Mouse (Mus musculus) kidney, postnatal 0 days (tissue): ENCODE results near the gene Mad1l1. TPM values are rescaled to one million over a fixed set of nuclear protein-coding genes. Genes with fewer than 3 reads are reported as not detected.

Experiments
- ATAC-seq: fragments of 200-750 bp; cut with Nextera tagmentation; replicated peaks from 2 replicates; pipeline ENCODE4 v1.8.0; 2017; ENCODE audit warnings: low read depth, moderate number of reproducible peaks, moderate TSS enrichment, moderate library complexity; ENCODE audit not compliant: low FRiP score
- DNase-seq: peaks from one replicate; pipeline ENCODE4 v3.0.0-alpha.2; 2016; ENCODE audit warnings: low spot score
- H3K27ac ChIP-seq: fragments of 300-500 bp; sonication (generic); 2 replicates; pipeline ENCODE4 v1.5.1; 2014; ENCODE audit warnings: mild to moderate bottlenecking
- H3K27me3 ChIP-seq: fragments of 300-500 bp; sonication (generic); 2 replicates; pipeline ENCODE4 v1.6.1; 2014; ENCODE audit warnings: low read length, mixed read lengths; ENCODE audit not compliant: insufficient read depth
- H3K36me3 ChIP-seq: fragments of 300-500 bp; sonication (generic); 2 replicates; pipeline ENCODE4 v1.6.1; 2014; ENCODE audit warnings: low read length, mixed read lengths; ENCODE audit not compliant: insufficient read depth
- H3K4me1 ChIP-seq: fragments of 300-500 bp; sonication (generic); replicated peaks from 2 replicates; pipeline ENCODE4 v1.6.1; 2014; ENCODE audit warnings: antibody characterized with exemption, low read length, mixed read lengths; ENCODE audit not compliant: insufficient read depth
- H3K4me2 ChIP-seq: fragments of 300-500 bp; sonication (generic); 2 replicates; pipeline ENCODE4 v1.6.1; 2014; ENCODE audit warnings: mild to moderate bottlenecking, low read length, moderate library complexity, mixed read lengths
- H3K4me3 ChIP-seq: fragments of 300-500 bp; sonication (generic); replicated peaks from 2 replicates; pipeline ENCODE4 v1.5.1; 2014; ENCODE audit warnings: low read depth, low read length
- H3K9ac ChIP-seq: fragments of 300-500 bp; sonication (generic); 2 replicates; pipeline ENCODE4 v1.6.1; 2014; ENCODE audit warnings: low read depth, low read length
- H3K9me3 ChIP-seq: fragments of 300-500 bp; sonication (generic); replicated peaks from 2 replicates; pipeline ENCODE4 v1.6.1; 2016; ENCODE audit warnings: low read length, inconsistent platforms, mixed read lengths
- CTCF ChIP-seq: IDR thresholded peaks from 2 replicates; pipeline ENCODE4 v1.5.1; 2016; ENCODE audit warnings: antibody characterized with exemption, low read depth, mild to moderate bottlenecking, moderate library complexity
- WGBS: fragments of 180-500 bp; shearing (Covaris S2); extraction: QIAGEN DNeasy Blood & Tissue Kit; methylation state at CpG from one replicate; pipeline ENCODE4 v1.1.7; 2014; 5-methylcytosine and 5-hydroxymethylcytosine counted together
- polyA plus RNA-seq: library from polyadenylated mRNA; unstranded; fragments of >200 nt; fragmentation: Nextera tagmentation; extraction: Ambion mirVana; gene quantifications from 2 replicates; pipeline ENCODE4 v1.2.1, GENCODE M21; 2015

Mad1l1 gene
- polyA plus RNA-seq, 1 experiment from 2014 or later: 25.8 TPM

DNA sequence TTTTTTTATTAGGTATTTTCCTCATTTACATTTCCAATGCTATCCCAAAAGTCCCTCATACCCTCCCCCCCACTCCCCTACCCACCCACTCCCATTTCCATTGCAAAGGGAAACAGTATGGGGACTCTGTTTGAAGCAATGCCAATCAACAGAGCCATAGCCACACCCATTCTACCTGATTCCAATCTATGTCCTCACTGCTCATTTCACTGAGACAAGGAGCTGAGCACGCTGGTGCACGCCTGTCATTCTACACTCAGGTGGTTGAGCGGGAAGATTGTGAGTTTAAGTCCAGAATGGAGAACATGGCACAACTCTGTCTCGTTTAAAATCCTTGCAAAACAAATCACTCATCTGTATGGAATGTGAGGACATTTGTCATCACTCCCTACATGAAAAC lies 11.2 kb upstream of the Mad1l1 start:
- Histone ChIP-seq H3K9ac (no peak overlapping the region), H3K27ac (0 out of 2 replicates have a peak overlapping the region, but pooled peaks have one; percentile 88), H3K36me3 (peaks cover 12% of the 10 kb centered on the region; the same call in 1 of the 2 replicates), H3K27me3 (no peaks in the 10 kb centered on the region), H3K4me1 (peaks cover 6% of the 10 kb centered on the region), H3K4me3 (no peak overlapping the region), H3K4me2 (peak overlapping the region; percentile 90), H3K9me3 (no peaks in the 10 kb centered on the region)
- DNase-seq (no peak), ATAC-seq (no peak)
- WGBS: 52% methylated on average over 4 of the region's 4 CpGs
- TF ChIP-seq CTCF: no peak

DNA sequence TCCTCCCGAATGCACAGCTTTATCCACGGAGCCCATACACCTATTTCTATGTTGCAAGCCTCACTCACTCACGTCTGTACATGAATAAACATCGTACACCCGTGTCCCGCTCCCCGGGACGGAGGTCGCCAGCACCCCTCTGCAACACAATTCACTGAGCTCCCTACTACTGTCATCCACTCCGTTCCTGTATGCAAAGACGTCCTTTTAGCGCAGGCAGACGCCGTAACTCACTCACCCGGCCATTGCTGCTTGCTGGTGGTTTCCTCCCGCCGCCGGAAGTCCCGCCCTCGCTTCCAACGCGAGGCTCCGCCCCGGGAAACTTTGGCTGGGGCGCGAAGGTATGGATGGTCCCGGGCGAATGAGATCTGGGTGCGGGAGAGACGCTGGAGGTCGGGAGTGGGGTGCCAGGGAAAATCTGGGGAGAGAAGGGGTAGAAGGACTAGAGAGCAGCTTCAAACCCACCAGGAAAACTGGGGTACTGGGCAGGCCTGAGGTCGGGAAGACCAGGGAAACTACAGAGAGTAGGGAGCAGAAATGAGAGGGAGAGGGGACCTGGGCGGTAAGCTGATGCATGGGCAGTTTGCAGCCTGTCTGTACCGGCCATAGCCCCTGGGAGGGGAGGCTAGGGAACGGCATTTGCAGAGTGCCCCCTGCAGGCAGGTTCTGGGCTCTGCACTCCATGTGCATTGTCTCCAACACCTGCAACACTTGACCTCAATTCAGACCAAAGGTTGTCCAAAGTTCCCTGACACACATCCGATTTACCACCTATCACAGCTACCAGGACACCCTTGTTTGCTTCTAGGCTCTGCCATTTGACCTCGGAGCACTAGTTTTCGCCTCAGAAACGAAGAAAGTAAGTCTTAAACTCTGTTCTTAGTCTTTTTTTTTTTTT lies 10.5 kb upstream of the Mad1l1 start, which contains the start of gene Mrm2:
Mrm2 (minus strand) TSS at position 284 of the 898 bp plus-strand sequence.
- no peaks in the 10 kb centered on the region for H3K27me3 ChIP-seq
- peaks cover 11% of the 10 kb centered on the region; the same call in 1 of the 2 replicates for H3K36me3 ChIP-seq
- H3K4me2 ChIP-seq: peak within 1 kb of the TSS; percentile 90
- peak within 1 kb of the TSS; percentile 76 for H3K4me3 ChIP-seq
- 1% methylated on average over 38 of the region's 39 CpGs for WGBS
- peak within 1 kb of the TSS; percentile 88 for H3K27ac ChIP-seq
- H3K9me3 ChIP-seq: no peaks in the 10 kb centered on the region
- peaks cover 6% of the 10 kb centered on the region for H3K4me1 ChIP-seq
- peak; percentile 89 for DNase-seq
- peak; percentile 84 for ATAC-seq
- peak within 1 kb of the TSS; percentile 64 for H3K9ac ChIP-seq
- TF ChIP-seq CTCF: peak; percentile 90

DNA sequence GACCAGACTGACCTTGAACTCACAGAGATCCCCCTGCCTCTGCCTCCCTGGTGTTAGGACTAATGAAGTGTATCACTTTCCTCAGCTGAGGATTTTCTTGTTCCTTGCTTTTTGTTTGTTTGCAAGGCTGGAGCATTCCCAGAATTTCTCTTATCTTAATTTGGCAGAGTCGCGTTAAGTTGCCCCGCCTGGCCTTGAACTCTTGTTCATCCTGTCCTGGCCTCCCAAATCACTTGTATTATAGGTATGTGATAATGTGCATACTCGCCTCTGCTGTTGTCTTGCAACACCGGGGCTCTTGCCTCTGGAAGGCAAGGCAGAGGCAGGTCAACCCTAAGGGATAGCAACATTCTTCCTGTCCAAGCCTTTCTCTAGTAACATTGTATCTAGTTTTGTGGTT lies 2.7 kb upstream of the Mad1l1 start:
- Histone ChIP-seq H3K9me3 (no peaks in the 10 kb centered on the region), H3K27ac (no peak overlapping the region), H3K4me1 (no peaks in the 10 kb centered on the region; the same call in 1 of the 2 replicates), H3K4me3 (no peak overlapping the region), H3K9ac (no peak overlapping the region), H3K36me3 (peaks cover 11% of the 10 kb centered on the region; the same call in 1 of the 2 replicates), H3K27me3 (no peaks in the 10 kb centered on the region), H3K4me2 (no peak overlapping the region)
- DNase-seq (no peak), ATAC-seq (no peak)
- WGBS: 93% methylated on average over 5 of the region's 5 CpGs
- no peak for TF ChIP-seq CTCF

DNA sequence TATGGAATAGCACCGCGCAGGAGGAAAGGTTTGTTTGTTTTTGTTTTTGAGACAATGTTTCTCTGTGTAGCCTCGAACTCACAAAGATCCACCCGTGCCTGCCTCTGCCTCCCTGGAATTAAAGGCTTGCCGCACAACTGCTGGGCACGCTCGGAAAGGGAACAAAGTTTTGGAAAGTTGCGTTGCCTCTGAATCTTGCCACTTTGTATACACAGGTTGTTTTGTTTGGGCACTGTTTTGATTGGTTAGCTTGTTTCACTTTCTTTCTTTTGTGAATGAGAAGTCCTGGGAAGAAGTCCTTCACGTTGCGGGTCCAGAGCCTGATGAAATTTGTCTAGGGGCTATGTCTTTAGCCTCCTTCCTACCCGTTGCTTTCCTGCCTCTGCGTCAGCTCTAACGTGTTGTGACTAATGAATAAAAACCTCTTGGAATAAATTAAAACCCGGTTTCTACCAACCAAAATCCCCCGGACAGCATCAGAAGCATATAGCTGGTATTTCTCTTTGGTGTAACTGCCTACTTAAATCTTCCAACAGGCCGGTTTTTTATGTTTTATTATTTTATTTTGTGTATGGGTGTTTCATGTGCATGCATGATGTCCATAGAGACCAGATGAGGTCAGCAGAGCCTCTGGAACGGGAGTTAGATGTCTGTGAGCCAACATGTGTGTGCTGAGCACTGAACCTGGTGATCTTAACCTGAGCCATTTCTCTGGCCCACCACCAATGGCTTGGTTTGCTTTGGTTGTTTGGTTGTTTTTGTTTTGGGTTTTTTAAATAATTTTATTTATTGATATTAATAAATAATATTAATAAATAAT lies 614 bp upstream of the Mad1l1 start:
- TF ChIP-seq CTCF: peak; percentile 34; the same call in 1 of the 2 replicates
- no peaks in the 10 kb centered on the region; the same call in 1 of the 2 replicates for H3K4me1 ChIP-seq
- H3K27ac ChIP-seq: peak overlapping the region; percentile 82
- no peaks in the 10 kb centered on the region for H3K36me3 ChIP-seq
- under 1% methylated on average over 17 of the region's 17 CpGs for WGBS
- H3K9me3 ChIP-seq: no peaks in the 10 kb centered on the region
- peak; percentile 59 for DNase-seq
- H3K9ac ChIP-seq: peak overlapping the region; percentile 96
- H3K27me3 ChIP-seq: no peaks in the 10 kb centered on the region
- peak overlapping the region; percentile 84 for H3K4me3 ChIP-seq
- H3K4me2 ChIP-seq: peak overlapping the region; percentile 93
- no peak; the same call in 1 of the 2 replicates for ATAC-seq

- no peak overlapping the region for H3K4me3 ChIP-seq
- H3K4me2 ChIP-seq: no peak overlapping the region
- 78% methylated on average over 3 of the region's 3 CpGs for WGBS
- no peaks in the 10 kb centered on the region for H3K9me3 ChIP-seq
- no peak overlapping the region for H3K9ac ChIP-seq
- no peak for DNase-seq
- no peak overlapping the region for H3K27ac ChIP-seq
- ATAC-seq: no peak
- no peaks in the 10 kb centered on the region; the same call in 1 of the 2 replicates for H3K4me1 ChIP-seq
- peaks cover 11% of the 10 kb centered on the region; the same call in 1 of the 2 replicates for H3K36me3 ChIP-seq
- no peaks in the 10 kb centered on the region for H3K27me3 ChIP-seq
- no peak for TF ChIP-seq CTCF
These were observed 4.6 kb downstream of the Mad1l1 start for GRCm38 (mm10) chr5:140316716-140317115.

GRCm38 (mm10) chr5:140307602-140308001 lies 13.8 kb downstream of the Mad1l1 start:
- DNase-seq (no peak), ATAC-seq (no peak)
- no peaks in the 10 kb centered on the region for H3K27me3 ChIP-seq
- no peak overlapping the region for H3K4me2 ChIP-seq
- no peaks in the 10 kb centered on the region for H3K9me3 ChIP-seq
- no peaks in the 10 kb centered on the region for H3K4me1 ChIP-seq
- peaks cover 57% of the 10 kb centered on the region for H3K36me3 ChIP-seq
- H3K9ac ChIP-seq: no peak overlapping the region
- TF ChIP-seq CTCF: no peak
- no peak overlapping the region for H3K4me3 ChIP-seq
- 88% methylated on average over 14 of the region's 14 CpGs for whole genome bisulfite sequencing
- H3K27ac ChIP-seq: no peak overlapping the region
